Mouse (Mus musculus): ENCODE data around the gene Klhdc9.

Gene Klhdc9

DNA sequence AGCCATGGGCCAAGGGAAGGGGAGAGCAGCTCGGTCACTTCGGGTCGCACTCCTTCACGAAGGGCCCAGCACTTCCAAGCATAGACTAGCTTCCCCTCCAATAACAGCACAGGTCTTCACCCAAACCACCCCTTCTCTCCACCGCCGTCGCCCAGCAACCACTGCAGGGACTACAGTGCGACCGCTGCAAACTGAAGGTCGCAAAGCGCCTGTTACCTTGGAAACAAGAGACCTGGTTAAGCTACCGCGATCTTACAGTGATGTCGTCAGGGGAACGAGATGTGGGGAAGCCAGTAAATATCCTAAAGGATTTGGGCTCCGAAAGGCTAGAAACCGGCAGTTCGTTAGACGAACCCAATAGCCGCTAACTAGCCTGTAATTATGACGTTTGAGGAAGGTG, at the start of gene Klhdc9:
Gene Klhdc9 (minus strand): TSS at position 143 of the 400 bp plus-strand sequence.
- DNase-seq (ENCODE audit: low spot score in 2 of 2): peak; percentile 90 to 91

DNA sequence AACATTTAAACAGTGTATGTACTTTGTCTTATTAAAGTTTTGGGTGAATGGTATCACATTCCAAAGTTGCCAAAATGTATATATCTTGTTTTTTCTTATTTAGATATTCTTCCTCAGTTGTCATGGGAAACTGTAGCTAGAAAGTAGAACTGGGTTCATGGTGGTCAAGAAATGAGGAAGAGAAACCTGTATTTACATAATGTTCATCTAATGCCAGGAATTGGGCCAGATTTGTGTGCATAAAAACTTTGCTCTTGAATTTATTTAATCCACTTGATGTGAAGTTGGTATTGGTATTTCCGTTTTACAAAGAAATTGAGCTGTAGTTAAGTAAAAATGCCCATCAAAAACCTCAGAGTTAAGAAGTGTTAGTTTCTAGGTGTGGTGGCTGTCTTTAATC, 49.6 kb upstream of the Klhdc9 start:
- DNase-seq (ENCODE audit: low spot score in 2 of 2): no peak

DNA sequence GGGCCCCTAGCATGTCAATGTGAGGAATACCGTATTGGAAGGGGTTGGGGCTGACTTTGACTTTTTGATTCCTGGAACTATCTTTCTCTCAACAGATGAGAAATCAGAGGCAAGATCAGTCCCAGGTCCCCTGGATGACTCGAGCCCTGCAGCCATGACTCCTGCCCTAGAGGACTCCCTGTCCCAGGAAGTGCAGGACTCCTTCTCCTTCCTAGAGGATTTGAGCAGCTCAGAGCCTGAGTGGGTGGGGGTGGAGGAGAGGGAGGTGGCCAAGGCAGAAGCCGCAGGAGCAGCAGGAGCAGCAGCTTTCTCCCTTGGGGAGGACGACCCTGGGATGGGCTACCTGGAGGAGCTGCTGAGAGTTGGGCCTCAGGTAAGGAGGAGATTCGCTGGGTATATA, 46.7 kb upstream of the Klhdc9 start:
- DNase-seq (ENCODE audit: low spot score in 2 of 2): no peak

DNA sequence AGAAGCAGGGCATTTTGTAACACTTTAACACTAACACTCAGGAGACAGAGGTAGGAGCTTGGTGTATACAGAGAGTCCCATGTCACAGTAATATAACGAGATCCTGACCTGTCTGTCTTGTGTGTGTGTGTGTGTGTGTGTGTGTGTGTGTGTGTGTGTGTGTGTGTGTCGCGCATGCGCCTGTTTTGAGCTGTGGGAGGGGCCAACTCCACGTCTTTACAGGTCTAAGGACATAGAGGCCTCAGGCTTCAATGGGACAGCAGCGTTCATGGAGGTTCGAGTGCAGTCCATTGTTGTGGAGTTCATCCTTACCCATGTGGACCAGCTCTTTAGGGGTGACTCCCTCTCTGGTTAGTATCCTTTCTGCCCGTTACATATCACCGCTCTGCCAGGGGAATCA, 42.4 kb upstream of the Klhdc9 start:
- no peak for DNase-seq (ENCODE audit: low spot score in 2 of 2)

DNA sequence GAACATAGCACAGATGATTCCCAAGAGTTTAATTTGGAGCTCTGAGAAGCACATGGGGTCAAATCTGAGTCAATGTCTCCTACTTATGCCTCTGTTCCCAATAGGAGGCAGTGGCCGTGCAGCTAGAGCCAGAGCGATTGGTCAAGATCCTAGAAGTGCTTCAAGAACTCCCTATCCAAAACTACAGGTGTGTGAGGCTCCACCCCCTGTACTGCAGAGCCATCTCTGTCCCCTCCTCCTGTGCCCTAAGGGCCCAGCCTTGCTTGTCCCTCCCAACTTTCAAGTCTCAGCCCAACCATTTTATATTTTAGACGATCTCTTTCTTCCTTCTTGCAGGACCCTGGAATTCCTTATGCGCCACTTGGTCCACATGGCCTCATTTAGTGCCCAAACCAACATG, 41.2 kb upstream of the Klhdc9 start:
- DNase-seq (ENCODE audit: low spot score in 2 of 2): no peak

DNA sequence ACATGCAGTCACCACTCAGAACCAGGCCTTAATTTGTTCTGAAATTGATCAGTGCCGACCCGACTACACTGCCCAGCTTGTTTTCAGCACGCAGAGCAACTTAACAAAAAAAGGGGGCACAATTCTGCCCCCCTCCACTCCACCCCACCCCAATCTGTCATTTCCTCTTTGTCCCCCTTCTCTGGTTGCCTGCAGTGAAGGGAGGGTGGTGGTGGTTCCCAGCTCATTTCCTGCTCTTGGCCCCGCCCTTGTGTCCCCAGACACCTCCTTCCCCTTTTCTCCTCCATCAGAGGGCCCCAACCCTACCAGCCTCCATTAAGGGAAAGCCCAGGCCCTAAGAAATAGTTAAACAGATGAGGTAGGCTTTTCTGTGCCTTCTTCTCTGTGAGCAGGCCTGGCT, 29.5 kb upstream of the Klhdc9 start:
- peak; percentile 84 to 89 for DNase-seq (ENCODE audit: low spot score in 2 of 2)

DNA sequence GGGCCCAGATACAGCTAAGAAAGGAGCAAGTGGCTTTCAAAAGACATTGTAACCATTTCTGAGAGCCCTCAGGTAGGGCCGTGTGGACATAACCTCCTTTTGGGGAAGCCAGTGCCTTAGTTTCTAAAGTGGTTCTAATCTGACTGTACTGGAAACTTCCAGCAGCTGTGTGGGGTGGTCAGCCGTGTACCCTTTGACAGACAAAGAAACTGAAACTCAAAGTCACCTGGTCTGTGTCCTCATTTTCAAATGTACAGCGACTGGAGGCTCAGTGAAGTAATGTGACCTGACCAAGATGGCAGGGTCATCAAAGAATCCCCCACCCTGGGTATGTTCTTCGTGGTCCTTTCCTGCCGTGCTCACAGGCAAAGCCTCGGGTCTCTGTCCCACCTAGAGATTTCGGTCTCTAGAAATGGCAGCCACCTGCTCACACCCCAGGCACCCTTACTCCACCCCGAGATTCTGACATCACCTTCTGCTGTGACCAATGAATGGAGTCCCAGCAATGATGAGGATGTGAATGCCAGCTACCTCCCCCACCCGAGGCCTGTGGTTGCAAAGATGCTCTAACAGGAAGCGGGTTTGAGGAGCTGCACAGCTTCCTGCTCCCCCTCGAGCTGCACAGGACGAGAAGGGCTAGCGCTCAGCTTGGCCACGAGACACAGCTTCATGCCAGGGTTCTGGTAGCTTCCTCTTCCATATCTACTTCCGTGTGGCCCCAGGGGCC, 27.9 kb upstream of the Klhdc9 start, which contains the start of gene Arhgap30:
Gene Arhgap30 (plus strand): TSS at position 579 of the 727 bp plus-strand sequence.
- DNase-seq (ENCODE audit: low spot score in 2 of 2): peak; percentile 96 to 97

DNA sequence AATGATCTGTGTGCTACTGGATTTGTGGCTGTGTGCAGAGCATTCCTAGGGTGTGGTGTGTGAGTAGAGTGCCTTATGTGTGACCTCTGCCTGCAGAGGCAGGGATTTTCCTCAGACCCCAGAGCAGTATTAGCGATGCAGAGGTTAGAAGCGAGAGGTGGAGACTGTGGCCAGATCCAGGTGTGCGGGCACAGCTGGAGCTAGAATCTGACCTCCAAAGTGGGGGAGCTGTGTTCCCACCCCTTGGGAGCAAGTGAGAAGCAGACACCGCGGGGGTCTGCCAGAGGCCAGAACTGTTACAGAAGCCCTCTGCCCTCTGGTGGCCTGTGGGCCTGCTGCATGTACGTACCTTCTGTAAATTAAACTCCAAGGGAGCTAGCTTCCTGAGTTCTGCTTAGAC, 26.5 kb upstream of the Klhdc9 start:
- no peak for DNase-seq (ENCODE audit: low spot score in 2 of 2)

DNA sequence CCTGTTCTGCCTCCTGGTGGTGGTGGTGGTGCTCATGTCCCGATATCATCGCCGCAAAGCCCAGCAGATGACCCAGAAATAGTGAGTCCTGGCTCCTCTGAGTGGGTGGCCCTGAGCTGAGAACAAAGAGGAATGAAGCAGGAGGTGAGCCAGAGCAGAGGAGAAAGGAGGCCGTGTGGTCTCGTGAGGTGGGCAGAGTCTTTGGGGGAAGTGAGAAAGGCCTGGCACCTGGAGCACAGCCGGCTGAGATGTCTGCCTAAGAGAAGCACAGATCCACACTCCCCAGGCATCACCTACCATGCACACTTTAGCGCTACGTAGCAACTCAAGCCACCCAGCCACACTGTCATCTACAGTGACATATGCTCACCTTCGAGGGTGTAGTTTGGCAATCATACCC, 24.6 kb upstream of the Klhdc9 start:
- DNase-seq (ENCODE audit: low spot score in 2 of 2): no peak

DNA sequence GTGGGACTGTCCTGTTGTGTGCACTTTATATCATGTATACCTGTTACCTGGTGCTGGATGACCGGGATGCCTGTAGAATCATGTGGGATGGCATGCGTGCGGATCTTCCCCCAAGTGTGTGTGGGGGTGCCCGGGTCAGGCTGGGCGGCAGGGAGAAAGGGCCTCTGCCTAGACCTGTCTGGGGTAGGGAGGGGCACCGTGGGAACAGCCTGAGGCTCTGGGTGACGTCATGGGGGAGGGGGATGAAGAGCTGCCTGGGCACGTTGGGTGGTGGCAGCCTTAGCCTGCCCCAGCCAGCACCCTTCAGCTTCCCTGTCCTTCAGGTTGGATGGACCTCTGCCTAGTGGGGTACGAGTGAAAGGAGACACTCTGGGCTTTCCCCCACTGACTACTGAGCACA, 23.8 kb upstream of the Klhdc9 start:
- no peak for DNase-seq (ENCODE audit: low spot score in 2 of 2)

DNA sequence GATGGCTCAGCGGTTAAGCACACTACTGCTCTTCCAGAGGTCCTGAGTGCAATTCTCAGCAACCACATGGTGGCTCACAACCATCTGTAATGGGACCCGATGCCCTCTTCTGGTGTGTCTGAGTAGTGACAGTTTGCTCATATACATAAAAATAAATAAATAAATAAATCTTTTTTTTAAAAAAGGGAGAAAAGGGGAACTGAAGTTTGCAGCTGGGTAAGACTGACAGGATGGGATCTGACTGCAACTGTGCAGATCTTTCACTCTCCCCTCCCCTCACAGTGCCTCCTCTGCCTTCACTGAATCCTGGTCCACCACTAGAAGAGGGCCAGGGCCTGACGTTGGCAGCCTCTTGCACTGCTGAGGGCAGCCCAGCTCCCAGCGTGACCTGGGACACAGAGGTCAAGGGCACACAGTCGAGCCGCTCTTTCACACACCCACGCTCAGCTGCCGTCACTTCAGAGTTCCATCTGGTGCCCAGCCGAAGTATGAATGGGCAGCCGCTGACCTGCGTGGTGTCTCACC, 21.6 kb upstream of the Klhdc9 start:
- DNase-seq (ENCODE audit: low spot score in 2 of 2): no peak

DNA sequence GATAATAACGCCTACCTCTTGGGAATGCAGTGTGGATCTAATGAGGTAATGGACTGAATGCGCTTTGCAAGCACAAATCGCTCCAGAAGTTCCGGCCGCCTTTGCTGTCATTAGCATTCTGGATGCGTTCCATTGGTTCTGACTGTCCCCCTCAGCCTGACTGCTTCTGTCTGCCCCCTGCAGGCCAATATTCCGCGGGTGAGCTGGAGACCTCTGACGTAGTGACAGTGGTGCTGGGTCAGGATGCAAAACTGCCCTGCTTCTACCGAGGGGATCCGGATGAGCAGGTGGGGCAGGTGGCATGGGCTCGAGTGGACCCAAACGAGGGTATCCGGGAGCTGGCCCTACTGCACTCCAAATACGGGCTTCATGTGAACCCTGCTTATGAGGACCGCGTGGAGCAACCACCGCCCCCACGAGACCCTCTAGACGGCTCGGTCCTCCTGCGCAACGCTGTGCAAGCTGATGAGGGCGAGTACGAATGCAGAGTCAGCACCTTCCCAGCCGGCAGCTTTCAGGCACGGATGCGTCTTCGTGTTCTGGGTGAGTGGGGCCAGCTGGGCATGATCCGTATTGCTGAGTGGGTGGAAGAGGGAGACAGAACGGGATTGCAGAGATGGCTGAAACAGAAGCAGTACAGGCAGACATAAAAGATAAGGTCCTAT, 19.5 kb upstream of the Klhdc9 start:
- DNase-seq (ENCODE audit: low spot score in 2 of 2): peak; percentile 74 to 82

DNA sequence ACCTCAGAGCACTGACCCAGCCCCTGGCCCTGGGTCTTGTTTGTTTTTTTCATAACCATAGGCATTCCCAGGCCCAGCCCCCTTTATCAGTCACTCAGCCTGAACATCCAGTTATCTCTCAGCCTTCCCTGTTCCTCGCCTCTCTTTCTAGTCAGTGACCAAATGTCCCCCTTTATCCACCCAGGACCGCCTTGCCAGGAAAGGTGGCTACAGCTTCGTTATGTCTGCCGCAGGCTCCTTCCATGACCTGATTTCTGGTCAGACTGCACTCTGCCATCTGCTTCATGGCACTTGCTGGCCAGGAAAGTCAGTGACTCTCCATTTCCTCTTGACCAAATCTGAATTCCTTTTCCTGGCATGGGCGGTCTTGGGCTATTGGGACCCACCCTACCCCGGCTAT, 17.7 kb upstream of the Klhdc9 start:
- no peak for DNase-seq (ENCODE audit: low spot score in 2 of 2)

DNA sequence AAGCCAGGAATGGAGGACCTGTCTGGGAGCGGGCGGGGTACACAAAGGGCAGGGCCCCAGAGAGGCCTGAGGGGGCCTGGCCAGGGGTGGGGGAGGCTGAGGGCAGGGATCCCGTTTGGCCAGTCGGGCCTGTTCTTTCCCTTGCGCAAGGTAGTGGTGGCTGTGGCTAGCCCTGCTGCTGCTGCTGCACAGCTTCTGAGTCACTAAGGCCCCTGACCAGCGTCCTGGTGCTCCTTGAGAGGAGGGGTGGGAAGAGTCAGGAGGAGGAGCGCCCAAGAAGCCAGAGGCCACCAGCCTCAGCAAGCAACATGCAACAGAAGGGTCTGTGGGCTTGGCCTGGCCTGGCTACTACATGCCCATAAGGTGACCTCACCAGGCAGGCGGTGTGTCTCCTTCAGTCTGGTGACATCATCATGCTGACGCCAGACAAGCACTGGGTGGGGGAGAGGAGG, 15.1 kb upstream of the Klhdc9 start:
- DNase-seq (ENCODE audit: low spot score in 2 of 2): no peak

DNA sequence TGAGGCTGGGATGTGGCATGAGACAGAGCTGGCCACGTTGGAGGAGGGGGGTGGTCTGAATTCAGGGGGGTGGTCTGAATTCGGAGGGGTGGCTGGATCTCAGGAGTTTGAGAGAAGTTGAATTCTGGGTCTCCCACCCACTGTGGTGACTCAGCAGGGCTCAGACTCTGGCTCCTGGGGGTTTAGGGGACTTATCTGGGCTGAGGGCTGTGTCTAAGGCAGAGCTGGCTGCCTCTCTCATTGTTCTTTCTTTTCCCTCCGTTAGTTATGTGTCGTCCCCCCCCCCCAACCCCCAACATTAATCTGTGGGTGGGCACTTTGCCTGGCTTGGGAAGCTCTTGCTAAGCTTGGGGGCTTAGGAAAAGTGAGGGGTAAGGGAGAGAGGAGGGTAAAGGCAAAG, 13.3 kb upstream of the Klhdc9 start:
- no peak for DNase-seq (ENCODE audit: low spot score in 2 of 2)

DNA sequence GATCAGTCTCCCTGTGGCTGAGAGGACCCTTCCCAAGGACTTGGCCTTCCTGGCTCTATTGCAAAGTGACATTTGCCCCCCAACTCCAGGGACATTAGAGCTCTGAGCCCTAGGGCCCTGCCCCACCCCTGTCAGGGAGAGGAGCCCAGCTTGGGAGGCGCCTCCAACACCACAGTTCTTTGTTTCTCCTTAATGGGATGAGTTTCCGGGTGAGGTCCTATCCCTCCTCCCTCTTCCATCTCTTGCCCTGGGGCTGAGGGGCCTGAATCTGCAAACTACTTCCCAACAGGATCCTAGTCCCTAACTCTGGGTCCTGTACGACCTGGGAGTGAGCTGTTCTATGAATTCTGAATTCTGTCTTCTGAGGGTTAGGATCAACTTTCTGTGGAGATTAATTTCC, 12.3 kb upstream of the Klhdc9 start:
- DNase-seq (ENCODE audit: low spot score in 2 of 2): no peak

DNA sequence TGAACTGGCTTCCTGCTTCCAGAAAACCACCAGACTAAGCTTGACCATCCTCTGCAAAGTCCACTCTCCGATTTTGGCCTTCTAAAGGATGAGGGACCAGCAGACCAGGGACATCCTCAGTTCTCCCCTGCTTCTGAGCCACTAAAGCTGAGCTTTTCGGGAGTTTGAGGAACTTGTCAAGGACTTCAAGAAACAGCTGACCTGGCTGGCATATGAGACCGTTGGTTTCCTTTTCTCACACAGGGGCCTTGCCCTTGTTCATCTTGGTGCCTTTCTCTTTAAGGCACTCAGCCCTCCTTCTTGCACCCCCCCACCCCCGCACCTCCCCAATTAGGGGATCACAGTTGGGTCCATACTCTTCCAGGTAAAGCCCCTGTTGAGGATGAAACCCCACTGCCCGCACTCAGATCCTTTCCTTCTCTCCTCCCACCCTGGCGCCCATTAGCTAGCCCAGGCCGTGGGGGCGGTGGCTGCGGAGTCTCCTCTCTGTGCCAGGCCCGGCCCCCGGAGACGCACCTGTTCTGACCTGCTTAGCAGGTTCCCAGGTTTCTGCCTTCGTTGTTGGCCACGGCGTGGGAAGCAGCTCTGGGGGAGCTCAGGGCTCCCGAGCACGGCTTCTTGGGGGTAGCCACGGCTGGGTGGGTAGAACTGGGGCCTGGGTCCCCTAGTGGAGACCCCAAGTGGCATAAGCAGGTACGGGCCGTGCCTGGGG, 9.4 kb upstream of the Klhdc9 start, which contains the start of gene Nectin4:
Gene Nectin4 (plus strand): TSS at position 255 of the 712 bp plus-strand sequence.
- DNase-seq (ENCODE audit: low spot score in 2 of 2): no peak

DNA sequence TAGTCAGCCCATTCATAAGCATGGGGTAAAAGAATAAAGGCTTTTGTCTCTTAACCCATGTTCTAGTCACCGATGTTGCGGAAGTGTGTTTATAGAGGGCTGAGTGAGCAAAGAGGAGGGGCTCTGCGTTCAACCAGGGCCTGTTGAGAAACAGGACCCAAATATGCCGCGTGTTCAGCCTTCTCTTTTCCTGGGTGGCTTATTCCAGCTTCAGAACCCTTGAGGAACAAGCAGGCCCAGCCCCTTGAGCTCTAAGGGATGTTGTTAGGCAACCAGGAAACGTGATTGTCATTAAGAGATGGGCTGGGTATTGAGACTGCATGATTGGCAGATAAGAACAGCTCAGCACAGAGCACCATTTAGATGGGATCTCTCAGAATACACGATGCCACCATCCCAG, 5.3 kb upstream of the Klhdc9 start:
- DNase-seq (ENCODE audit: low spot score in 2 of 2): no peak

DNA sequence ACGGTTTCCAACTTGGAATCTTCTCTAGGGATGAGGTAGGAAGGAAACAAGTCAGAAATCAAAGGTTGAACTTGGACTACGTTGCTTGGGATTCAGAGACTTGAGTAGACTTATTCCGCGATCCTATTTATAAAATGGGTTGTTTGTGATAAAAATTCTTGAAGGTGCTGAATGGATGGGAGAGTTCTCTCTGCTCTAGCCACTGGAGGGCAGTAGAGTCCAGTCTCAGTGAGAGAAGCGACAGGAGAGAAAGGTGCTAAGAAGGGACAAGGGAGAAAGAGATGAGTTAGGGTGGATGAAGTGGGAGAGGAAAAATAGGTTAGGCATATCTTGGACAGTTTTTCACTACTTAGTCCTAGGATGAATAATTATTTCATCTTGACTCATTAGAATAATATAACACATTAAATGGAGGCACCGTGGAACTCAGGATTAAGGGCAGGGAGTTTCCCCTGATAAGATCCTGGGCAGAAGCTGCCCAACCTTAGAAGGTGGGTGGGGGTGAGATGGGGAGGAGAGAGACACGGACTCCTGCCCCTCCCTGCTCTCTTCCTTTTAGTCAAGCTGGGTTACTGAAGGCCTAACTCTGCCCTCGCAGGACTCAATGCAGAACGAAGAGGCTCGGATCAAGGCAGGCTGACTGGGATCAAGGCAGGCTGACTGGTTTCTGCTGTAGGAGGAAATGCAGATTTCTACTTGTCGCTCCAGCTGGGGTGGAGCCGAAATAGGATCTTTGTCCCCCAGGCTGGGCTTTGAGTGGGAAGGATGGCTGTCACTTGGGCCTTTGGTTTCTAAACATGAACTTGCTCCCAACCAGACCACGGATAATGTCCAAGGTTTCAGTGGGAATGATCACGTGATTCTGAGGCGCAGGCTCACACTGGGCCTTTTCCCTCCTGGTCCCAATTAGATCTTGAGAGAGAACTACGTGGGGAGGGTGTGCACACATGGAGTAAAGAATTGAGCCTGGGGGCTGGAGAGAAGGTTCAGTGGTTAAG, 807 bp upstream of the Klhdc9 start:
- DNase-seq (ENCODE audit: low spot score in 2 of 2): peak; percentile 73 to 78

DNA sequence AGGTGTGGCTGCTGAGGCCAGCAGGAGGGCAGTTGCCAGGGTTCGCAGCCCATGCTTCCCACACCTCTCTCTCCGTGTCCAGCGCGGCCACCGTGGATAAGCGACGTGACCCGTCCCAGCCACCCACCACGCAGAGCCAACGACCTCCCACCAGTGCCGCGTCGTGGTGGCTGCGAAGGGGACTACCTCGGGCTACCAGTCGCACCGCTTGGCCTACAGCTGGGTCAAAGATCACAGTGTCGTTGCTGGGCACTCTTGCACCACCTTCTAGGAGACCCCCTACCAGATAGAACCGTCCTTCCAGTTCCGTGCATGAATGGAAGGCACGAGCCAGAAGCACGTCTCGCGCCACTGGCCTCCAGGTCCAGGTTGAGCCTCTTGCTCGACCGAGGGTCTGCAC, 345 bp downstream of the Klhdc9 start:
- DNase-seq (ENCODE audit: low spot score in 2 of 2): no peak

DNA sequence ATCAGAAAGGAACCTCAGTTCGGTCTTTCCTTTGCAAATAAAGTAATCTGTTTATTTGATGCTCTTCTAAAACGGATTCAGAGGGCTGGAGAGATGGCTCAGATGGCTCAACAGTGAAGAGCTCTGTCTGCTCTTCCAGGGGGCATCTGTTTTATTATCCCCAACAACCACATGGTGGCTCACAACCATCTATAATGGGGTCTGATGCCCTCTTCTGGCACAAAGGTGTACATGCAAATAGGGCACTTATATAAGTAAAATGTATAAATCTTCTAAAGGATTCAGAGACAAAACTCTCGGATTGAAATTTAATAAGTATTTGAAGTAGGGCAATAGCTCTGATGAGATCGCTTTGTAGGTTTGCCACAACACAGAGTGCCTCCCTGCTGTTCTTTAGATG, 2.2 kb downstream of the Klhdc9 start:
- peak; percentile 38 to 61 for DNase-seq (ENCODE audit: low spot score in 2 of 2)
